Mouse (Mus musculus): ENCODE data around the gene Cpa4.

DNA sequence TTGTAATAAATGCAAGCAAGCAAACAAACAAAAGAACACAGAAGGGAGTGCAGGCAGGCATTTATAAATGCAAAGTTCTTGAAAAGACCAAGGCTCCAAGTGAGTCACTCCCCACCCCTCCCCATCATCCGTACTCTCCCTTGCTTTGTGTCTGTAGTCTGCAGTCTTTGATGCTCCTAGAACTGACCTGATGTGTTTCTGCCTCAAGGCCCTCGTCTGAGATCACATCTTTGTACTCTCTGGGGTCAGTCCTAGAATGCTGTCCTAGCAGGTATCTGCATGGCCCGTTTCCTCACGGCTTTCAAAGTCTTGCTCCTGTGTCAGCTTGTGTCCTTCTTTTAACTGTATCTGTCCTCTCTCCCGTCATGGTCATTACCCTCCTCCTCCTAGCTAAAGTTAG lies 51.4 kb downstream of the Cpa4 start:
- TF ChIP-seq CTCF (IDR thresholded peaks at IDR 0.05; ENCODE audit: borderline replicate concordance, control insufficient read depth, extremely low read depth, insufficient read depth, low read length, poor library complexity) (no peak), POLR2A (IDR thresholded peaks at IDR 0.05; ENCODE audit: control insufficient read depth, extremely low read depth, insufficient read depth, low read length, poor library complexity) (no peak)

Data from thymus, adult 2 months (tissue).